Mouse (Mus musculus): ENCODE measurements around the gene Aspm. TPM values are rescaled to one million over a fixed set of nuclear protein-coding genes. Genes with fewer than 3 reads are reported as not detected.
A peak's percentile ranks its signal among the peaks of the same experiment; 100 is the strongest.
"Not testable (repeated sequence)": the region's sequence is repeated elsewhere in the genome, so short reads cannot be mapped to it uniquely, and the experiment has no call there.

The Aspm gene
- polyA plus RNA-seq, 1 experiment from 2014 or later = 10.8 TPM

GRCm38 (mm10) chr1:139443103-139443502 lies 11.5 kb upstream of the Aspm start:
- H3K36me3 ChIP-seq = peaks cover 22% of the 10 kb centered on the region
- not testable (repeated sequence) for H3K27me3 ChIP-seq; ATAC-seq (replicated peaks; ENCODE audit: insufficient number of reproducible peaks, insufficient read depth, low FRiP score, low read depth)

GRCm38 (mm10) chr1:139455226-139455869 lies 776 bp downstream of the Aspm start:
- peak overlapping the region; percentile 86 for H3K4me3 ChIP-seq
- no peaks in the 10 kb centered on the region for H3K9me3 ChIP-seq (replicated peaks)
- H3K4me1 ChIP-seq (replicated peaks) = peaks cover 18% of the 10 kb centered on the region
- H3K27ac ChIP-seq = peak overlapping the region; percentile 71
- WGBS = 1% methylated on average over 17 of the region's 17 CpGs
- peak overlapping the region; percentile 71 for H3K9ac ChIP-seq
- no peaks in the 10 kb centered on the region for H3K27me3 ChIP-seq
- H3K4me2 ChIP-seq = peak overlapping the region; percentile 96
- ATAC-seq (replicated peaks; ENCODE audit: insufficient number of reproducible peaks, insufficient read depth, low FRiP score, low read depth) = 0 out of 2 replicates have a peak, but pooled peaks have one; percentile 20
- H3K36me3 ChIP-seq = peaks cover 15% of the 10 kb centered on the region

More at GRCm38 (mm10) chr1:139443103-139443502, 11.5 kb upstream of the Aspm start:
- not testable (repeated sequence) for H3K27ac ChIP-seq; H3K4me2 ChIP-seq; H3K9ac ChIP-seq; H3K9me3 ChIP-seq (replicated peaks); H3K4me3 ChIP-seq; H3K4me1 ChIP-seq (replicated peaks)
- 78% methylated on average over 9 of the region's 9 CpGs for whole genome bisulfite sequencing

GRCm38 (mm10) chr1:139460807-139461206 lies 6.2 kb downstream of the Aspm start:
- Histone ChIP-seq H3K4me2 (no peak overlapping the region), H3K36me3 (peaks cover 54% of the 10 kb centered on the region), H3K4me1 (replicated peaks) (peaks cover 9% of the 10 kb centered on the region), H3K9me3 (replicated peaks) (no peaks in the 10 kb centered on the region), H3K27ac (no peak overlapping the region), H3K27me3 (no peaks in the 10 kb centered on the region), H3K9ac (no peak overlapping the region), H3K4me3 (no peak overlapping the region)
- ATAC-seq (replicated peaks; ENCODE audit: insufficient number of reproducible peaks, insufficient read depth, low FRiP score, low read depth) = no peak
- WGBS = 83% methylated on average over 5 of the region's 5 CpGs

GRCm38 (mm10) chr1:139465936-139466335 lies 11.4 kb downstream of the Aspm start:
- H3K36me3 ChIP-seq = peaks cover 68% of the 10 kb centered on the region
- H3K4me3 ChIP-seq = no peak overlapping the region
- H3K9ac ChIP-seq = no peak overlapping the region
- H3K4me1 ChIP-seq (replicated peaks) = no peaks in the 10 kb centered on the region
- no peaks in the 10 kb centered on the region for H3K27me3 ChIP-seq
- 89% methylated on average over 11 of the region's 11 CpGs for WGBS
- no peak for ATAC-seq (replicated peaks; ENCODE audit: insufficient number of reproducible peaks, insufficient read depth, low FRiP score, low read depth)
- no peak overlapping the region for H3K4me2 ChIP-seq
- no peaks in the 10 kb centered on the region for H3K9me3 ChIP-seq (replicated peaks)
- no peak overlapping the region for H3K27ac ChIP-seq

GRCm38 (mm10) chr1:139478898-139479297 lies 24.3 kb downstream of the Aspm start:
- no peak overlapping the region for H3K27ac ChIP-seq
- no peak overlapping the region for H3K4me3 ChIP-seq
- no peak for ATAC-seq (replicated peaks; ENCODE audit: insufficient number of reproducible peaks, insufficient read depth, low FRiP score, low read depth)
- peaks cover 80% of the 10 kb centered on the region for H3K36me3 ChIP-seq
- no peaks in the 10 kb centered on the region for H3K9me3 ChIP-seq (replicated peaks)
- H3K4me1 ChIP-seq (replicated peaks) = no peaks in the 10 kb centered on the region
- H3K27me3 ChIP-seq = no peaks in the 10 kb centered on the region
- no peak overlapping the region for H3K4me2 ChIP-seq
- 86% methylated on average over 11 of the region's 11 CpGs for WGBS
- no peak overlapping the region for H3K9ac ChIP-seq

- peaks cover 76% of the 10 kb centered on the region for H3K36me3 ChIP-seq
Measured at GRCm38 (mm10) chr1:139480246-139480645, 25.7 kb downstream of the Aspm start.

GRCm38 (mm10) chr1:139481146-139481545 lies 26.6 kb downstream of the Aspm start:
- Histone ChIP-seq H3K27ac (no peak overlapping the region), H3K9me3 (replicated peaks) (no peaks in the 10 kb centered on the region), H3K4me2 (no peak overlapping the region), H3K36me3 (peaks cover 70% of the 10 kb centered on the region), H3K4me1 (replicated peaks) (no peaks in the 10 kb centered on the region), H3K9ac (no peak overlapping the region), H3K27me3 (no peaks in the 10 kb centered on the region), H3K4me3 (no peak overlapping the region)
- ATAC-seq (replicated peaks; ENCODE audit: insufficient number of reproducible peaks, insufficient read depth, low FRiP score, low read depth) = no peak
- 85% methylated on average over 4 of the region's 4 CpGs for WGBS

More at GRCm38 (mm10) chr1:139480246-139480645, 25.7 kb downstream of the Aspm start:
- H3K27me3 ChIP-seq = no peaks in the 10 kb centered on the region
- 88% methylated on average over 8 of the region's 8 CpGs for WGBS
- no peak overlapping the region for H3K27ac ChIP-seq
- H3K9ac ChIP-seq = no peak overlapping the region
- no peak overlapping the region for H3K4me2 ChIP-seq
- ATAC-seq (replicated peaks; ENCODE audit: insufficient number of reproducible peaks, insufficient read depth, low FRiP score, low read depth) = no peak
- no peaks in the 10 kb centered on the region for H3K9me3 ChIP-seq (replicated peaks)
- H3K4me1 ChIP-seq (replicated peaks) = no peaks in the 10 kb centered on the region
- H3K4me3 ChIP-seq = no peak overlapping the region

GRCm38 (mm10) chr1:139494630-139495029 lies 40.1 kb downstream of the Aspm start:
- H3K4me3 ChIP-seq = no peak overlapping the region
- H3K36me3 ChIP-seq = peaks cover 44% of the 10 kb centered on the region
- no peaks in the 10 kb centered on the region for H3K27me3 ChIP-seq
- ATAC-seq (replicated peaks; ENCODE audit: insufficient number of reproducible peaks, insufficient read depth, low FRiP score, low read depth) = no peak
- WGBS = 91% methylated on average over 3 of the region's 3 CpGs
- no peak overlapping the region for H3K27ac ChIP-seq
- no peaks in the 10 kb centered on the region for H3K9me3 ChIP-seq (replicated peaks)
- H3K4me1 ChIP-seq (replicated peaks) = no peaks in the 10 kb centered on the region
- H3K4me2 ChIP-seq = no peak overlapping the region
- no peak overlapping the region for H3K9ac ChIP-seq

GRCm38 (mm10) chr1:139495408-139495807 lies 40.8 kb downstream of the Aspm start:
- no peak overlapping the region for H3K27ac ChIP-seq
- H3K9me3 ChIP-seq (replicated peaks) = no peaks in the 10 kb centered on the region
- H3K4me2 ChIP-seq = no peak overlapping the region
- no peaks in the 10 kb centered on the region for H3K4me1 ChIP-seq (replicated peaks)
- no peak overlapping the region for H3K4me3 ChIP-seq
- H3K36me3 ChIP-seq = peaks cover 37% of the 10 kb centered on the region
- no peaks in the 10 kb centered on the region for H3K27me3 ChIP-seq
- no peak for ATAC-seq (replicated peaks; ENCODE audit: insufficient number of reproducible peaks, insufficient read depth, low FRiP score, low read depth)
- H3K9ac ChIP-seq = no peak overlapping the region
- 90% methylated on average over 2 of the region's 2 CpGs for WGBS

- no peak for ATAC-seq (replicated peaks; ENCODE audit: insufficient number of reproducible peaks, insufficient read depth, low FRiP score, low read depth)
- no peak overlapping the region for H3K27ac ChIP-seq
- peaks cover 31% of the 10 kb centered on the region for H3K36me3 ChIP-seq
- 70% methylated on average over 3 of the region's 3 CpGs for WGBS
- no peak overlapping the region for H3K4me2 ChIP-seq
- H3K4me1 ChIP-seq (replicated peaks) = no peaks in the 10 kb centered on the region
- H3K9me3 ChIP-seq (replicated peaks) = no peaks in the 10 kb centered on the region
- H3K27me3 ChIP-seq = no peaks in the 10 kb centered on the region
- no peak overlapping the region for H3K4me3 ChIP-seq
- H3K9ac ChIP-seq = no peak overlapping the region
Measured at GRCm38 (mm10) chr1:139496212-139496611, 41.6 kb downstream of the Aspm start.

GRCm38 (mm10) chr1:139499751-139500150 lies 45.2 kb downstream of the Aspm start:
- Histone ChIP-seq H3K9me3 (replicated peaks) (no peaks in the 10 kb centered on the region), H3K9ac (no peak overlapping the region), H3K4me2 (no peak overlapping the region), H3K4me1 (replicated peaks) (no peaks in the 10 kb centered on the region), H3K27ac (no peak overlapping the region), H3K27me3 (no peaks in the 10 kb centered on the region), H3K36me3 (peaks cover 3% of the 10 kb centered on the region; the same call in 1 of the 2 replicates), H3K4me3 (no peak overlapping the region)
- ATAC-seq (replicated peaks; ENCODE audit: insufficient number of reproducible peaks, insufficient read depth, low FRiP score, low read depth) = no peak

- Histone ChIP-seq H3K9ac (no peak within 1 kb of the TSS), H3K27me3 (no peaks in the 10 kb centered on the region), H3K9me3 (replicated peaks) (no peaks in the 10 kb centered on the region), H3K36me3 (no peaks in the 10 kb centered on the region; the same call in 1 of the 2 replicates), H3K4me3 (no peak within 1 kb of the TSS), H3K27ac (no peak within 1 kb of the TSS), H3K4me2 (no peak within 1 kb of the TSS), H3K4me1 (replicated peaks) (no peaks in the 10 kb centered on the region)
- ATAC-seq (replicated peaks; ENCODE audit: insufficient number of reproducible peaks, insufficient read depth, low FRiP score, low read depth) = no peak
- 80% methylated on average over 3 of the region's 3 CpGs for WGBS
Measured at GRCm38 (mm10) chr1:139501258-139501752, 46.7 kb downstream of the Aspm start, which contains the start of gene F13b. TSS of gene F13b (plus strand) at chr1:139501702.
